Mouse (Mus musculus) CD4-positive, CD25-positive, alpha-beta regulatory T cell, adult 2 months (primary cell): ENCODE results near the gene Ttc39a.
A peak's percentile ranks its signal among the peaks of the same experiment; 100 is the strongest.

Experiments
- DNase-seq: peaks from one replicate; pipeline ENCODE4 v3.0.0-alpha.2; 2012; ENCODE audit warnings: low read depth, low spot score

Gene Ttc39a

DNA sequence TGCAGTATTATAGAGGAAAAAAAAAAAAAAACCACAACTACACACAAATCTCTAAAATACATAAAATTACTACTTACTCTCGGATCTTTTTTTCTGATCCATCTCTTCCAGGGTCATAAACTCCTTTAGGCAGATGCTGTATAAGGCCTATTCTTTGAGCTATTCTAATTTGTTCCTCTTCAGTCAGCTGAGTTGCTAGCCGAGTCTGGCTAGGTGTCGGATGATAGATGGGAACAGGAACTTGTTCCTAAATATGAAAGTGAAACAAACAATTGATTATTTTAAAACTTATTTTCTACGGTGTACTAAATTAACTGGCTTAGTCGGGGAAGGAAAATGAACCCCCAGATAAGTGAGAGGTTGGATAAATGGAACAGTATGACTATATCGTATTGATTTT lies 50.4 kb downstream of the Ttc39a start:
- DNase-seq: no peak

DNA sequence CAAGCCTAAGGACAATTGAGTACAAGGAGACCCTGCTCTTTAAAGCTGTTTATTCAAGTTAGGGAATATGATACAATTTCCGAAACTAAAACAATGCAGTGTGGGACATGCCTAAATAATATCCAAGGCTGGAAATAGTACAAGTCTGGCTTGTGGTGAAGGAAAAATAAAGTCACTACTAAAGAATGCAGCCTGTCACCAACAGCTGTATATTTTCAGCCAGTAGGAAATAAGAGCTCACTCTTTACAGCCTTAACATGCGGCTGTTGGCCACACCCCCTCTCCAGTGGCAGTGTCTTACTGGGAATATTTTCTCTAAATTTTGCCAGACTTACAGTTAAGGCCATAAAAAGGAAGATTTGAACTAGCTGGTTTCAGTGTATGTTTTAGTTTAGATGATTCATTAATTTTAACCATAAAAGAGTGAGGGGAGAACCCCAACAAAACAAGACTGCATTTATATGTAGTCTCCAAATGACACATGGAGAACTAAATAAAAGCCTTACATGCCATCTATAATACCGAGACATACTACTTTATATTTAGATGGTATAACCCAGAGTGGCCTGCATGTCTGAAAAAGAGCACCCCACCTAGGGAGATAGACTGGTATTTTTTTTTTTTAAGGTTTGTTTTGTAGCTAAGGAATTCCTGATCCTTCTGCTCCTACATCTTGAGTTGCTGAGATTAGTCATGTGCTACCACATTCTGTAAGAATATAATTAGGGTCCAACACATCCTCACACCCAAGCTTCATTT lies 54.2 kb downstream of the Ttc39a start:
- DNase-seq: no peak

DNA sequence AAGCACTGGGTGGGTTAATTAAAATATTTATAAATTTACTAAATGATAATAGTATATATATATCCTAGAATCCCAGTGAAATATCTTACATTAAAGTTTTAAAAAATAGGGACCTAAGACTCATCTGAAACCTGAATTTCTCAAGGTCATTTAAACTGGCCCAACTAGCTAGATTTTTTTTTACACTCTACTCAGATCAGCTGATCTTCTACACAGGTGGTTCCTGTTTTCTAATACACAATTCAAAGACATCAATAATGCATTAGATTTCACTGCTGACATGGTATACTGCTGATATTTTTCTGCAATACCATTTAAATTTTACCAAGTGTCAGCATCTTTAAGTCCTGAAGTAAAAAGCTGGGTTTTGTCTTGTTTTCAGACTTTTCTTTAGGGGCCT lies 57.5 kb downstream of the Ttc39a start:
- DNase-seq: no peak

GRCm38 (mm10) chr4:109467687-109468086 lies 61.3 kb downstream of the Ttc39a start:
- no peak for DNase-seq

DNA sequence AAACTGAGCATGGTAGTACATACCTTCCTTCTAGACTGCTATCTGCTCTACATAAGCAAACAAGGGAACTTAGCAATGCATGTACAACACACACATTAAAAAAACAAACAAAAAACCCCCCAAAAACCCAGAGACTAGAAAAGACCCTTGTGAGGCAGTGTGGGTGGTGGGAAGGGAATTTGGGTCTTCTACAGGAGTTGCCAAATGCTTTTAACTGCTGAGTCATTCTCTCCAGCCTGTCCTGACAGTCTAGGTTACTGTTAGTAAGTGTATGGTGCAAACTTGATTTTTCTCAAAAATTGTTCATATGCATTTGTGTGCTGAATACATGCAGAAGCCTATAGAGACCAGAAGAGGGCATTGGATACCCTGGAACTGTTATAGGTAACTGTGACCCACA lies 65.2 kb downstream of the Ttc39a start:
- peak; percentile 3 for DNase-seq

DNA sequence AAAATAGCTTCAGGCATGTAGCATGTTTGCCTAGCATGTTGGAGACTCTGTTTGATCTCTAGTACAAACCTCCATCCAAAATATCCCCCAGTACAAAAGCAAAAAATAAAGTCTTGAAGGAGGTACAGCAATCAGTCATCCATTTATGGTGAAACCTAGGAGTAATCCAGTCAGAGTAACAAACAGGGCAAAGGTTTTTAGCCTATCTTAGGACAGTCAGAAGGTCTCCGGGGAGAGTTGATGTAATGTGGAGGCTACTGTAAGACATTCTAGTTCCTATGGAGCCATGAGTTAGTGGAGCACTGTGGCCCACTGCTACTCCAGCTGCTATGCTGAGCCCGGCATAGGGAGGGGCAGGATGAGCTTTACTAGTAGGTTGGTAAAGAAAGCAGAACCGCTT lies 66.1 kb downstream of the Ttc39a start:
- no peak for DNase-seq

- DNase-seq: no peak
Measured at GRCm38 (mm10) chr4:109475078-109475477, 68.7 kb downstream of the Ttc39a start.

GRCm38 (mm10) chr4:109475577-109476553 lies 69.4 kb downstream of the Ttc39a start:
- DNase-seq: peak; percentile 54

DNA sequence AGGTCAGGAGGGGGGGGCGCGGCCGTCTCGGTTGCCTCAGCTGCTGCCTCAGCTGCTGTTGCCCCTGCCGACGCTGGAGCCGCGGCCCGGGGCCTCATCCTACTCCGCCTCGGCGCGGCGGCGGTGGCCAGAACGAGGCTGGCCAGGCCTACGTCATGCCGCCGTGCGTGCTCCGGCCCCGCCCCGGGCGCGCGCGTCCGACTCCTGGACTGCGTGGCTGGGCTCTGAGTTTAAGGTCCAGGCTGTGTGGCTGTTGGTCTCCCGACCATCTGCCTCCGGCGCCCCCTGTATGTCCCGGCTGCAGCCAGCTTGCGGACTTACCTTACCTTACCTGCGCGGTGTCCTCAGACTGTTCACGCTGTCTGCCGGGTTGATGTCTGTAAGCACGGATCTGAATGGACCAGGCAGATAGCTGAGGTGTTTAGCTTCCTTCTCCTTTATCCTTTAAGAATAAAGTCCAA lies 70.2 kb downstream of the Ttc39a start:
- peak; percentile 79 for DNase-seq

DNA sequence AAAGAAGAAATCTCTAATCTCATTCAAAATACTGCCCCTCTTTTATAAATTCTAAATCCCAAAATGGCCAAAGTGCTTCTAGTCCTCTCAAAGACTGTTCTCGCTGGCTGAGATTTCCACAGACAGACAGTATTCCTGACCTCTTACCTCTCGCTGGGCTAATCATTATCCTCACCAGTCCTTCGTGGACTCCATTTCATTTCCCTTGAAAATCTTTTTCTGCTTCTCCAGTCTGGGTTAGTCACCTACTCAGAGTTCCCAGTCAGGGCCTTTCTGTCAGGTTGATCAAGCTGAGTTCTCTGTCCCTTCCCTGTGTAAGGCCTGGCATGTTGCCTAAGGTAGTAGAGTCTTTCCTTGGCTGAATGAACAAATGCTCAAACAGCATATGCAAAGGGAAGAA lies 71.0 kb downstream of the Ttc39a start:
- no peak for DNase-seq

- DNase-seq: no peak
Measured at GRCm38 (mm10) chr4:109481424-109481823, 75.0 kb downstream of the Ttc39a start.

GRCm38 (mm10) chr4:109482701-109483100 lies 76.3 kb downstream of the Ttc39a start:
- DNase-seq: no peak

GRCm38 (mm10) chr4:109484621-109485020 lies 78.2 kb downstream of the Ttc39a start, which contains the start of gene Rnf11:
Gene Rnf11 (minus strand): TSS chr4:109484728.
- no peak for DNase-seq

DNA sequence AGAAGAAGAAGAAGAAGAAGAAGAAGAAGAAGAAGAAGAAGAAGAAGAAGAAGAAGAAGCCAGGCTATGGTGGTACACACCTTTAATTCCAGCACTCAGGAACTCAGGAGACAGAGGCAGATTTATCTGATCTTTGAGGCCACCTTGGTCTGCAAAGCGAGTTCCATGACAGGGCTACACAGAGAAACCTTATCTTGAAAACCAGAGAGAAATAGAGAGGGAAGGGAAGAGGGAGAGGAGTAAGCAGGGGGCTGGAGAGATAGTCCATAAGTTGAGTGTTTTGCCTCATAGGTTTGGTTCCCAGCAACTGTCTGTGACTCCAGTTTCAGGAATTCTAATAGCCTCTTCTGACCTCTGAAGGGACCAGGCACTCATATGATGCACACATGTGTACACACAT lies 82.4 kb downstream of the Ttc39a start:
- DNase-seq: no peak

DNA sequence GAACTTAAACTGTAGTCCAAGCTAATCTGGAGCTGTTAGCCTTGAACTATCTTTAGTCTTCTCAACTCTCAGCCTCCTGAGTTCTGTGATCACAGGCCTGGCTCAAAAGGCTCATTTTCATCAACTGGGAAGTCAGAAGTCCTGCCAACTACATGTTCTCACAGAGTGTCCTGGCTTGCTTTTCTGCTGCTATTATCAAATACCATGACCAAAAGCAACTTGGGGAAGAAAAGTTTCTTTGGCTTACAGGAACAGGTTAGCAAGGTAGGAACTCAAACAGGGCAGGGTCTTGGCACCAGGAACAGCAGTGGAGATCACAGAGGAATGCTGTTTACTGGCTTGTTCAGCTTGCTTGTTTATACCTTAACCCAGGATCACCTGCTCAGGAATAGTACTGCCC lies 87.2 kb downstream of the Ttc39a start:
- no peak for DNase-seq
